Mouse (Mus musculus): ENCODE data around the gene Cfd.
A peak's percentile ranks its signal among the peaks of the same experiment; 100 is the strongest.

DNA sequence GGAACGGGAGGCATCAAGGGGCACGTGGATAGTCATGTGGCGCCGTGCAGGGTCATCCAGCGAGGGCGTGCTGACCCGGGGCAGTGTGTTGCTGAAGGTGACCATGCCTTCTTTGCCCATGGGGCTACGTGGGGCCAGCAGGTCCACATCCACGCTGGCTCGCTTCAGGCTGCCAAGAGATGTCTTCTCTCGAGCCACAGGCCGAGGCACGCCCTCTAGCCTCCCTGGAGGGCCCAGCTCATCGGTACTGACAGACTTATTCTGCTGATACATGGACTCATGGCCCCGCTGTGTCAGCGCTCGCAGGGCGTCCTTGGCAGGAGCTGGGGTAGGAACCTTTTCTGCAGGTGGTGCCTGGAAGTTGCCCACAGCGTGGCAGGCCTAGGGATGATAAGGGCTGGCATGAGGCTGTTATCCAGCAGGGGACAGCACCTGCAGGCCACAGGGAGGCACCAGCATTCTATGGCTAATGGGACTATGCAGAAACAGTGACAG, 24.8 kb upstream of the Cfd start:
- TF ChIP-seq CTCF (IDR thresholded peaks at IDR 0.05) = peak; percentile 68
- no peak for TF ChIP-seq POLR2A (IDR thresholded peaks at IDR 0.05; ENCODE audit: insufficient read depth, low read depth, low read length)

Measured in heart, adult 2 months (tissue).